In the genomic region with DNA sequence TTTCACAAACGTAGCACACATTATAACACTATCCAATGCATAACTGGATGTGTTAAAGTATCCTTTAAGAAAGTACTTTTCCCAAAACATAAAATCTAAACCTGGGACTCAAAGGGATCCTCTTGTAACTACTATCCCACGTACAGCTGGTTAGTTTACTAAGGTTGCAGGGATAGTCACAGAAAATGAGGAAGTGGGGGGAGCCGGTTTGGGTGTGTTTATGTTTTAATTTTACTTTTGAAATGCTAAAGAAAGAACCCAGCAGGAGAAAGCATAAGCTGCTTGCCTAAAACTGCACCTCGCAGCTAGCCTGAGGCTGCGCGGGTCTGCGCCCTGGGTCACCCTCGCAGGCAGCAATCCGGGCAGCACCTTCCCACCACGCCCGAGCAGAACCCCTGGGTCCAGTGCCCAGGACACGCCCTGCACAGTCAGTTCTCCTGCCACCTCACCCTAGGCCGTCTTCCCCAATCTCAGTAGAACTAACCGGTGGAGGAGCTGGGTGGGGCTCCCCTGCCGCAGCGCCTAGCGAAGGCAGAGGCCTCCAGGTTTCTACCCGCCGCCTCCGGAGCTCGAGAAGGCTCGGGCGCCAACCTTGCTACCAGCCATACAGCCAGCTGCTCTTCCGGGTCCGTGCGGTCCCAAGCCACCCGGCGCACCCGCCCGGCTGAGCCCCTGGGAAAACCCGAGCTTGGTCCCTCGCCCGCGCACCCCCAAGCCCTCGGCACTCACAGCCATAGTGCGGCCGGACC, we compare ENCODE assay signal across 8 mouse cellular contexts. TPM values are rescaled to one million over a fixed set of nuclear protein-coding genes. Genes with fewer than 3 reads are reported as not detected.
DNase-seq lines count a peak whose midpoint lies in the region; ATAC-seq lines count a peak whose summit lies in the region.

No protein-coding gene starts in this region.

- peaks cover 15% of the 10 kb centered on the region for H3K36me3 ChIP-seq in forebrain, embryonic 13.5 days (ENCODE audit: poor library complexity, severe bottlenecking)
- peaks cover 12% of the 10 kb centered on the region for H3K36me3 ChIP-seq in limb, embryonic 10.5 days
- H3K36me3 ChIP-seq in midbrain, embryonic 10.5 days: peaks cover 21% of the 10 kb centered on the region

- H3K27ac ChIP-seq in forebrain, embryonic 13.5 days: peak overlapping the region; percentile 57; the same call in 1 of the 2 replicates
- H3K27ac ChIP-seq in limb, embryonic 10.5 days: peak overlapping the region; percentile 88
- peak overlapping the region; percentile 86 for H3K27ac ChIP-seq in midbrain, embryonic 10.5 days (replicated peaks)

- ATAC-seq in frontal cortex, adult (ENCODE audit: low TSS enrichment): peak; percentile 48
- ATAC-seq in forebrain, embryonic 13.5 days: peak; percentile 86; the same call in 1 of the 2 replicates

- DNase-seq in frontal cortex, postnatal 14 days (ENCODE audit: low spot score in 2 of 2): no peak
- DNase-seq in MEL-GATA-1-ER (ENCODE audit: extremely low read depth, low read depth): peak; percentile 66
- DNase-seq in limb, embryonic 10.5 days (ENCODE audit: low spot score): no peak
- no peak for DNase-seq in midbrain, embryonic 10.5 days (ENCODE audit: low spot score)
- DNase-seq in thymus, postnatal 36 days: no peak
- DNase-seq in cerebellum, postnatal 36 days: no peak

- peak overlapping the region; percentile 77 for H3K4me3 ChIP-seq in forebrain, embryonic 13.5 days
- peak overlapping the region; percentile 91 for H3K4me3 ChIP-seq in limb, embryonic 10.5 days
- H3K4me3 ChIP-seq in midbrain, embryonic 10.5 days: peak overlapping the region; percentile 93

- peak overlapping the region; percentile 80 for H3K9ac ChIP-seq in forebrain, embryonic 13.5 days

- H3K9me3 ChIP-seq in forebrain, embryonic 13.5 days (replicated peaks): no peaks in the 10 kb centered on the region
- H3K9me3 ChIP-seq in limb, embryonic 10.5 days (replicated peaks): no peaks in the 10 kb centered on the region
- H3K9me3 ChIP-seq in midbrain, embryonic 10.5 days (replicated peaks): no peaks in the 10 kb centered on the region

- peaks cover 11% of the 10 kb centered on the region for H3K4me1 ChIP-seq in forebrain, embryonic 13.5 days
- peaks cover 16% of the 10 kb centered on the region for H3K4me1 ChIP-seq in limb, embryonic 10.5 days
- peaks cover 17% of the 10 kb centered on the region for H3K4me1 ChIP-seq in midbrain, embryonic 10.5 days

- no peaks in the 10 kb centered on the region for H3K27me3 ChIP-seq in forebrain, embryonic 13.5 days
- peaks cover 7% of the 10 kb centered on the region; the same call in 1 of the 2 replicates for H3K27me3 ChIP-seq in limb, embryonic 10.5 days (ENCODE audit: low read depth, poor library complexity, severe bottlenecking)
- peaks cover 20% of the 10 kb centered on the region for H3K27me3 ChIP-seq in midbrain, embryonic 10.5 days (ENCODE audit: low read depth, poor library complexity, severe bottlenecking)

- peak overlapping the region; percentile 83 for H3K4me2 ChIP-seq in forebrain, embryonic 13.5 days

- WGBS in forebrain, embryonic 13.5 days: 2% methylated on average over 37 of the region's 37 CpGs
- 2% methylated on average over 37 of the region's 37 CpGs for WGBS in limb, embryonic 10.5 days
- 2% methylated on average over 37 of the region's 37 CpGs for WGBS in midbrain, embryonic 10.5 days

RNA-seq across cellular contexts. Expression of gene Iqgap1, which starts 23.2 kb away (rescaled TPM):
- 19.7 and 20.6 TPM in 2 replicates for polyA plus RNA-seq in forebrain, embryonic 13.5 days (2015; fragmentation: Nextera tagmentation; extraction: Ambion mirVana)
- polyA plus RNA-seq in limb, embryonic 10.5 days (2016; fragmentation: Nextera tagmentation; extraction: Ambion mirVana): 21.8 and 25.4 TPM in 2 replicates
- 23.7 and 27.1 TPM in 2 replicates for polyA plus RNA-seq in midbrain, embryonic 10.5 days (2016; fragmentation: Nextera tagmentation; extraction: Ambion mirVana)

RNA-seq across cellular contexts. Expression of gene Zscan2, which starts 58.1 kb away (rescaled TPM):
- polyA plus RNA-seq in forebrain, embryonic 13.5 days (2015; fragmentation: Nextera tagmentation; extraction: Ambion mirVana): 5.1 and 5.2 TPM in 2 replicates
- 4.0 and 4.3 TPM in 2 replicates for polyA plus RNA-seq in limb, embryonic 10.5 days (2016; fragmentation: Nextera tagmentation; extraction: Ambion mirVana)
- polyA plus RNA-seq in midbrain, embryonic 10.5 days (2016; fragmentation: Nextera tagmentation; extraction: Ambion mirVana): 2.5 and 2.9 TPM in 2 replicates
